Mouse (Mus musculus) lung, embryonic 14.5 days (tissue): ENCODE measurements around the gene Serpina3i. TPM values are rescaled to one million over a fixed set of nuclear protein-coding genes. Genes with fewer than 3 reads are reported as not detected.
"Not testable (repeated sequence)": the region's sequence is repeated elsewhere in the genome, so short reads cannot be mapped to it uniquely, and the experiment has no call there.

Source experiments
- ATAC-seq: fragments of 200-750 bp; cut with Nextera tagmentation; 2 replicates; pipeline ENCODE4 v1.8.0; 2017; ENCODE audit warnings: mild to moderate bottlenecking, moderate TSS enrichment, moderate library complexity; ENCODE audit not compliant: insufficient read depth
- DNase-seq: peaks from one replicate; pipeline ENCODE4 v3.0.0-alpha.2; 2015
- H3K27ac ChIP-seq: fragments of 300-500 bp; sonication (generic); 2 replicates; pipeline ENCODE4 v1.5.1; 2014; ENCODE audit warnings: low read depth, mild to moderate bottlenecking, moderate library complexity
- H3K27me3 ChIP-seq: fragments of 300-500 bp; sonication (generic); 2 replicates; pipeline ENCODE4 v1.6.1; 2014; ENCODE audit warnings: low read length, control low read depth; ENCODE audit not compliant: insufficient read depth
- H3K36me3 ChIP-seq: fragments of 300-500 bp; sonication (generic); 2 replicates; pipeline ENCODE4 v1.6.1; 2014; ENCODE audit warnings: control low read depth; ENCODE audit not compliant: insufficient read depth
- H3K4me1 ChIP-seq: fragments of 300-500 bp; sonication (generic); 2 replicates; pipeline ENCODE4 v1.6.1; 2014; ENCODE audit warnings: antibody characterized with exemption, control low read depth; ENCODE audit not compliant: insufficient read depth
- H3K4me2 ChIP-seq: fragments of 300-500 bp; sonication (generic); 2 replicates; pipeline ENCODE4 v1.6.1; 2014; ENCODE audit warnings: mild to moderate bottlenecking
- H3K4me3 ChIP-seq: fragments of 300-500 bp; sonication (generic); 2 replicates; pipeline ENCODE4 v1.5.1; 2014; ENCODE audit warnings: low read depth, low read length
- H3K9ac ChIP-seq: fragments of 300-500 bp; sonication (generic); 2 replicates; pipeline ENCODE4 v1.6.1; 2014
- H3K9me3 ChIP-seq: fragments of 300-500 bp; sonication (generic); 2 replicates; pipeline ENCODE4 v1.6.1; 2016; ENCODE audit warnings: low read depth, low read length, control low read depth
- CTCF ChIP-seq: IDR thresholded peaks from 2 replicates; pipeline ENCODE4 v1.5.1; 2016; ENCODE audit warnings: antibody characterized with exemption, low read depth
- WGBS: fragments of 180-500 bp; shearing (Covaris S2); extraction: QIAGEN DNeasy Blood & Tissue Kit; methylation state at CpG from one replicate; pipeline ENCODE4 v1.1.7; 2014; 5-methylcytosine and 5-hydroxymethylcytosine counted together
- polyA plus RNA-seq: library from polyadenylated mRNA; unstranded; fragments of >200 nt; fragmentation: Nextera tagmentation; extraction: Ambion mirVana; gene quantifications from 2 replicates; pipeline ENCODE4 v1.2.1, GENCODE M21; 2014

The Serpina3i gene
- polyA plus RNA-seq, 1 experiment from 2014 or later: not detected

DNA sequence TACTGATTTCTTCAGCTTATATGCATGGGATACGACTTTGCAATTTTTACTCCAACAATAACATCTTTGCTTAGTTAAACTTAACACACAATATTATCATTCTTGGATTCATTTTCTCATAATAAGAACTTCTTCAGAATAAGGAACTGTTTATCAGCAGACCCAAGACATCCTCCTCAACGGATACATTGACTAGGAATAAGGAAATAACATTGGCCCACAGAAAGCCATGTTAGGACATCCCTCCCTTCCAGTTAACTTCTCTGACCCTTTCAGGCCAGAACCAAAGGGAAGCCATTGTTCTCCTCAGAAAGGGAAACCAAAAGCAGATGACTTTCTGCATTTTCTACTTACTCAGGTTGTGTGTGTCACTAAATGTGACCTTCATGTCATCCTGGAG, 32.2 kb upstream of the Serpina3i start:
- ATAC-seq (no peak), DNase-seq (no peak)
- Histone ChIP-seq H3K4me2 (no peak overlapping the region), H3K36me3 (no peaks in the 10 kb centered on the region), H3K4me1 (no peaks in the 10 kb centered on the region), H3K9me3 (no peaks in the 10 kb centered on the region), H3K27ac (no peak overlapping the region), H3K9ac (no peak overlapping the region), H3K4me3 (no peak overlapping the region), H3K27me3 (no peaks in the 10 kb centered on the region)
- no peak for TF ChIP-seq CTCF
- WGBS: 53% methylated on average over 2 of the region's 2 CpGs

DNA sequence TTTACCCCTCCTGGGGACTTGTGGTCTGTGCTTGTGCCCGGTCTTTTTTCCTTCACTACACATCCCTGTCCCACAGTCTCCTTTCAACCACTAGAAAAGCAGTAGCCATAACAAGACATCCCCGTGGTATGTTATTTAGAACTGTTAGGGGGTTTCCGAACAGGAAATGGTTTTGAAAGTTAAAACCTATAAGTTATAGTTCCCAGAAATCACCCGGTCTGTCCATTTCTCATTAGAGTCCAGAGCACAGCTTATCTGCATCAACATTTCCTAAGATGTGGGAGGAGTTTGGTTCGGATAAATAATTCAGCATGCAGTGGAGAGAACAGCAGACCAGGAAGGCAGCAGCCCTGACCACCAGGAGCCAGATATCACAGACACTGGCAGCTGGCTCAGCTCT, 27.0 kb upstream of the Serpina3i start, which contains the start of gene Serpina3g:
Gene Serpina3g (plus strand): TSS at position 331 of the 400 bp plus-strand sequence.
- 0 out of 2 replicates have a peak, but pooled peaks have one; percentile 35 for ATAC-seq
- Histone ChIP-seq H3K4me2 (no peak within 1 kb of the TSS), H3K9ac (no peak within 1 kb of the TSS), H3K27ac (no peak within 1 kb of the TSS), H3K9me3 (no peaks in the 10 kb centered on the region), H3K4me3 (no peak within 1 kb of the TSS), H3K4me1 (no peaks in the 10 kb centered on the region), H3K27me3 (no peaks in the 10 kb centered on the region), H3K36me3 (no peaks in the 10 kb centered on the region)
- no peak for TF ChIP-seq CTCF
- DNase-seq: peak; percentile 11
- 39% methylated on average over 5 of the region's 5 CpGs for WGBS

DNA sequence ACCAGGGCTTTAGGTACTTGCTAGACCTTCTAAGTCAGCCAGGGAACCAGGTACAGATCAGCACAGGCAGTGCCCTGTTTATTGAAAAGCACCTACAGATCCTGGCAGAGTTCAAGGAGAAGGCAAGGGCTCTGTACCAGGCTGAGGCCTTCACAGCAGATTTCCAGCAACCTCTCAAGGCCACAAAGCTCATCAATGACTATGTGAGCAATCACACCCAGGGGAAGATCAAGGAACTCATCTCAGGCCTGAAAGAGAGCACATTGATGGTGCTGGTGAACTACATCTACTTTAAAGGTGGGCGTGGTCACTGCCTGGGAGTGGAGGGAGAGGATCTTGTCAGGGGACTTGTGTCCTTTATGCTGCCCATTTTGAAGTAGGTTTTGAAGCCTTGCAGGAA, 24.9 kb upstream of the Serpina3i start:
- H3K4me3 ChIP-seq, H3K9ac ChIP-seq, H3K36me3 ChIP-seq, DNase-seq, H3K27ac ChIP-seq, H3K4me2 ChIP-seq, H3K4me1 ChIP-seq, H3K27me3 ChIP-seq, ATAC-seq, H3K9me3 ChIP-seq: not testable (repeated sequence)
- WGBS: 83% methylated on average over 1 of the region's 1 CpGs

DNA sequence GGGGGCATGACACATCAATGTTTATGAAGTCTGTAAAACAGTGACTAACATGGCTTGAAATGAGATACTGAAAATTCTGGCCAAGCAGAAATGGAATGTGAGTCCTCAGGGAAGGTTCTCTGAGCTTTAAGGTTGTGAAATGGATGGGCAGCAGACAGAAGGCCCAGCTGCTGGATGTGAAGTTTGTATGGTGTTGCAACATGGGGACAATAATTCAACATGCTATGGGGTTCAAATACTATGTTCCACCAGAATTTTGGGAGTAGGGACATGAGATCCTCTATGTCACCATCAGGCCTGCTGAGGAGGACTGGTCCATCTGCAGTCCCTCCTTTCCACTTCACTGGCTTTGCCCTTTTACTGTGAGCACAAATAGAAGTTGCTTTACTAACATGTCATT, 19.6 kb upstream of the Serpina3i start:
- TF ChIP-seq CTCF: no peak
- Histone ChIP-seq H3K27ac (no peak overlapping the region), H3K9me3 (no peaks in the 10 kb centered on the region), H3K4me1 (no peaks in the 10 kb centered on the region), H3K4me2 (no peak overlapping the region), H3K36me3 (no peaks in the 10 kb centered on the region), H3K4me3 (no peak overlapping the region), H3K27me3 (no peaks in the 10 kb centered on the region), H3K9ac (no peak overlapping the region)
- ATAC-seq: no peak
- DNase-seq: no peak

DNA sequence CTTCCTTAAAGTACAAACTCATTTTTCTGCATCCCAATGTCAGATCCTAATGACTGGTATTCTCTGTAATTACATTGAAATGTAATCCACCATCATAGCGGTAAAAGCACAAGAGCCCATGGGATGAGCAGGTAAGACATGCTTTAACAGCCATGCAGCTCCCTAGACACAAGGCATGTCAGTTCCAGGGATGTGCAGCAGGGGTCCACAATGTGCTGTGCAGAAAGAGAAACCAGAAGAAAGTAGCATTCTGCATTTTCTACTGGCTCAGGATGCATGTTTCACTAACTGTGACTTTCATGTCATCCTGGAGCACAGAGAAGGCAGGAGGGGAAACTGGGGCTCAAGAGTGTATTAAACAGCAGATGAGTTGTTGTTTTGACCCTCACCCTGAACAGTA, 17.8 kb upstream of the Serpina3i start:
- Histone ChIP-seq H3K4me1 (no peaks in the 10 kb centered on the region), H3K36me3 (no peaks in the 10 kb centered on the region), H3K4me3 (no peak overlapping the region), H3K9me3 (no peaks in the 10 kb centered on the region), H3K4me2 (no peak overlapping the region), H3K9ac (no peak overlapping the region), H3K27ac (no peak overlapping the region), H3K27me3 (no peaks in the 10 kb centered on the region)
- 69% methylated on average over 1 of the region's 1 CpGs for WGBS
- ATAC-seq (no peak), DNase-seq (peak; percentile 30)
- TF ChIP-seq CTCF: peak; percentile 60

DNA sequence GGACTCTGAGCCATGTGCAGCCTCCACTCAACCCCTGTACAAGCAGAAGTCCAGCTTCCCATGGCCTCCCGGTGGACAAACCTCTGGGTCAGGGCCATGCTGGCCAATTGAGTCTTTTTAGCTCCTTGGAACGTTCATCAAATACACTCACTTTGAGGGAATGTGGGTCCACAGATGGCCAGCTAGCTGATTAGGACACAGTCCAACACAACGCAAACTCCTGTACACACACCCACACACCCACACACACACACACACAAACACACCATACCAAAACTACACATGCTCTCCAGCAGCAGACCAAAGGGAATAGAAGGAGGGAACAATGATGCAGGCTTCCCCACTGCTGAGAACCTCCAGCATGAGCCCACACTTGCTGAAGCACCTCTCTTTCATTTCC, 17.3 kb upstream of the Serpina3i start:
- H3K27ac ChIP-seq: no peak overlapping the region
- H3K4me3 ChIP-seq: no peak overlapping the region
- WGBS: 57% methylated on average over 3 of the region's 3 CpGs
- H3K36me3 ChIP-seq: no peaks in the 10 kb centered on the region
- no peak overlapping the region for H3K4me2 ChIP-seq
- ATAC-seq (no peak), DNase-seq (no peak)
- no peak overlapping the region for H3K9ac ChIP-seq
- TF ChIP-seq CTCF: no peak
- H3K9me3 ChIP-seq: no peaks in the 10 kb centered on the region
- no peaks in the 10 kb centered on the region for H3K4me1 ChIP-seq
- H3K27me3 ChIP-seq: no peaks in the 10 kb centered on the region

DNA sequence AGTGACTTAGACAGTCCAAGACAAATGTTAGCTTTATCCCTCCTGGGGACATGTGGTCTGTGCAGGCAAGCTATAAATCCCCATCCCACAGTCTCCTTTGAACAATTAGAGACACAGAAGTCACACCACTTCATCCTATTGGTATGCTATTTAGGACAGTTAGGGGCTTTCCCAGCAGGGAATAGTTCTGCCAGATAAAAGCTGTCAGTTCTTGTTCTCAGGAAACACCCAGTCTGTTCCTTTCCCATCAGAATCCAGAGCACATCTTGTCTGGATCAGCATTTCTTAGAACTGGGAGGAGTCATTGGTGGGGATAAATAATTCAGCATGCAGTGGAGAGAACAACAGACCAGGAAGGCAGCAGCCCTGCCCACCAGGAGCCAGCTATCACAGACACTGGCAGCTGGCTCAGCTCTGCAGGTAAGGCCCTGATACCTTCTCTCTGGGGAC, 15.3 kb upstream of the Serpina3i start:
- H3K4me3 ChIP-seq: no peak overlapping the region
- ATAC-seq: no peak
- H3K27ac ChIP-seq: no peak overlapping the region
- H3K27me3 ChIP-seq: no peaks in the 10 kb centered on the region
- H3K9me3 ChIP-seq: no peaks in the 10 kb centered on the region
- TF ChIP-seq CTCF: no peak
- H3K4me2 ChIP-seq: no peak overlapping the region
- H3K9ac ChIP-seq: no peak overlapping the region
- no peaks in the 10 kb centered on the region for H3K36me3 ChIP-seq
- H3K4me1 ChIP-seq: no peaks in the 10 kb centered on the region
- DNase-seq: no peak

DNA sequence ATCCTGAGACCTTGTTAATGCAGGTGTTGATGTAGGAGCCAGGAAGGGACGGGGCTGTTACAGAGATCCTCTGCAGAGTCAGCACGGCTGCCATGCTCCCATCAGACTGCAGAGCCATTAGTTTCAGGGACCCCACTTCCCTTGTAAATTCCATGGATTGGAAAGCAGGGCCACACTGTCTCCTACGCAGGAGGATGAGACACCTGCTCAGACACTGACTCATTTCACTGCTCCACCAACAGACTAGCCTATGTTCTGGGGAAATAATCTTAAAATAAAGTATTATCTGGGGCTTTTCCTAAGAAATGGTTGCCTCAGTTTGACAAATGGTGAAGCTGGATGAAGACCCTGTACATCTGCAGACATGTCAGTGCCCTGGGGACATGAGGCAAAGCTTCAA, 14.7 kb upstream of the Serpina3i start:
- Histone ChIP-seq H3K36me3 (no peaks in the 10 kb centered on the region), H3K4me3 (no peak overlapping the region), H3K27me3 (no peaks in the 10 kb centered on the region), H3K9me3 (no peaks in the 10 kb centered on the region), H3K4me2 (no peak overlapping the region), H3K27ac (no peak overlapping the region), H3K9ac (no peak overlapping the region), H3K4me1 (no peaks in the 10 kb centered on the region)
- DNase-seq (no peak), ATAC-seq (no peak)
- no peak for TF ChIP-seq CTCF
- 54% methylated on average over 3 of the region's 3 CpGs for WGBS
